Mouse (Mus musculus) spleen, postnatal 36 days (tissue): ENCODE measurements around the gene Glod4.

Experiments
- DNase-seq, 2 experiments: peaks; one replicate each; pipeline ENCODE4 v3.0.0; 2022; ENCODE audit warnings: low spot score in 2 of 2, mixed read lengths in 1 of 2

Glod4 gene

DNA sequence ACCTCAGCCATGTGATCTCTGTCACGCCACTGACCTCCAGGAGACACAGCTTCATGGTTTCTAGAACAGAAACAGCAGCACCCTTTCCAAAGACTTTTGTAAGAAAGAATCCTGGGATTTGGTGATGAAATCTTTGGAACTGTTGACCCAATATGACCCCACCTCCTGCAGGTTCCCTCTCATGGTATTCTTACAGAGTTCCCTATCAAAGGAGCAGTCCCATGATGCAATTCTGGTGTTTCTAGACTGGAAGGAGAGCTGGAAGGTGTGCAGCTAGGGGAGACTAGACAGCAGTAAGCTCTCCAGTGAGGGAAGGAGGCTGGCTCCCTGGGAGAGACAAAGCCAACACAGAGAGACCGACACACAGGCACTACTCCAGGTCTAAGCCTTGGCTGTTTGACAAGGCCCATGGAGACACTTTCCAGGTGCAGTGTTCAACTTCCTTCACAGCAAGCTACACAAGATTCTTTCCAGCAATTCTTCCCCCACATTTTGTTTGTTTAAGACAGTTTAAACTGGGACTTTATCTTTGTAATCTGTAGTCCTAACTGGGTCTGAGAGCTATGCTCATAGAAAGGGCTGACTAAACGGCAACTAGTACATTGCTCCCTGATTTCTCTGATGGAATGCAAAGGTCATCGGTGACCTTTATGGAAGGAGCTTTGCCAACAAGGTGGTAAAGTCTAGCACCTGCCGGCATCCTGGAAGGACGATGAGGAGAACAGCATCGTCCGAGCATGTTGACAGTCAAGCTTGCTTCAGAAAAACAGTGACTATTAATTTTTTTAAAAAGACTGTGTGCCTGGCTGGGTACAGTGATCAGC, 97.1 kb downstream of the Glod4 start:
- DNase-seq = no peak

GRCm38 (mm10) chr11:76145169-76145568, 98.4 kb downstream of the Glod4 start:
- no peak for DNase-seq

DNA sequence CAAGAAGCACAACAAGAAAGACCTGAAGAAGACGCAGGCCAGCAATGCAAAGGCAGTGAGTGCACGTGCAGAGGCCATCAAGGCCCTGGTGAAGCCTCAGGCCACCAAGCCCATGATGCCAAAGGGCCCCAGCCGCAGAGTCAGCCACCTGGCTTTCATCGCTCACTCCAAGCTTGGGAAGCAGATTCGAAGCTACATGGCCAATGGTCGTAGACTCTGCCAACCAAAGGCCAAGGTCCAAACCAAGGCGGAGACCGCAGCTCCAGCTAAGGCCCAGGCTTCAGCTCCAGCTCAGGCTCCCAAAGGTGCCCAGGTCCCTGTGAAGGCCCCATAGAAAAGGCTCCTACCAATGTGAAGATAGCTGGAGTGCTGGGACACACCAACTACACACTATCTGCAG, 99.1 kb downstream of the Glod4 start:
- no peak for DNase-seq

GRCm38 (mm10) chr11:76137996-76138395, 105.5 kb downstream of the Glod4 start:
- DNase-seq = no peak

GRCm38 (mm10) chr11:76135641-76136437, 107.7 kb downstream of the Glod4 start:
- DNase-seq = no peak

DNA sequence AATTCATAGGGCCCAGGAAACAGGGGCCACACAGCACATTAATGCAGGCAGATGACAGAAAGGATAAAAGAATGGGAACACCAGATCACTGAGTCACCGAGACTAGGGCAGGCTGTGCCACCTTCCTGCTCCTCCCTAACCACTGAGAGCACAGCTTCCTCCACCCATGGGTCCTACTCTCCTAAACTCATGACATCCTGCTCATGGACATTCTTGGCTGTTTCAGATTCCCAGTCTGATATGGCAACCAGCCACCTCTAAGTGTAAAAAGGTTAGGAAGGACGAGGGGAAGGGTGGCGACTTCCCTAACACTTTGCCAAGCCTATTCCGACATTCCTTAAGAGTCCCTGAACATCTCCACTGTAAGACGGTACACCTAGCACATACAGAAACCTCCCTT, 112.7 kb downstream of the Glod4 start:
- no peak for DNase-seq

DNA sequence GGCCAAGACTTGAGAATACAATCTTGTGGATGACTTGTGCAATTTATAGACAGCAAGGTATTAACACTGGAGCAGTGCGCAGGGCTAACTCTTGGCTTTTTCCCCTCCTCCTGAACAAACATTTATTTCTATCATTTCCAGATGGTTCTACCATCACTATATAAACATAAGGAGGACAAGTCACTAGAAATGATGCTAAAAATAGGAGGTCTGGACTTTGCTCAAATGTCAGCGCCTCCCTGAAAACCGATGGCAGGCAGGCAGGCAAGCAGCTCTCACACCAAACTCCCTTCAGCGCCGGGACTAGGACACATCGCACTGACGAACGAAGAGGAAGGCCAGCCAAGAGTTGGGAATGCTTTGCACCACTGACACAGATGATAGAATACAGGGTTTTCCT, 118.1 kb downstream of the Glod4 start:
- DNase-seq = no peak

DNA sequence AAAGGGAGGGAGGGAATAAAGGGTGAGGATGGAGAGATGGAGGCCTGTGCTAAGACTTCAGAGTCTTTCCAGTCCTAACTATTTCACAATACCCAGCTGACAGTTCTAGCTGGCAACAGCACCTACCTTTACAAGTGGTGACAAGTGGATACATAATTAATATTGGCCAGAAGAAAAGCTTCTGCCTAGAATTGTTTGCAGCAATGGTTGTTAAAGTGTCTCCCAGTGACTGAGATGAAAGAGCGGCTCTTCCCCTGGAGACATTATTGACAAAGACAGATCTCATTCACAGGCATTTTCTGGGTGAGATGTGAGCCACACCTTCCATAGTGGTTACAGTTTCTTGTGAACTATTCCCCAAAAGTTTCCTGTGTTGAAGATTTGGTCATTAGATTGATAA, 120.0 kb downstream of the Glod4 start:
- no peak for DNase-seq

DNA sequence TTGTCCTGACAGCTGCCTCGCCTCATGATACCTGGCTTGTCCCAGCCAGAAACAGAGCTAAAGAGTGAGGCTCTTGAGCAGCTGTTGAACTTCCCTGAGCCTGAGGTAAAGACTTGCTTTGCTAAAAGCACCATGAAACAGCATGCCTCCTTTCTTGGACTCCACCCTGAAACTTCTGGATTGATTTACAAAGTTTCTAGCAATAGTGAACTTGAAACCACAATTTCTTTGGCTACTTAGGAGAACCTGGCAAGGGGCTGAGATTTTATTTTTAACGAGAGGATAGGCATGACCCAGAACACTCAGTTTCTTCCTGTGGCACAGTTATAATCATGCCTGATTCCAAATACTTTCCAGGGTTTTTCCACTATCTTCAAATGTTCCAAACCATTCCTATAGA, 121.0 kb downstream of the Glod4 start:
- no peak for DNase-seq

DNA sequence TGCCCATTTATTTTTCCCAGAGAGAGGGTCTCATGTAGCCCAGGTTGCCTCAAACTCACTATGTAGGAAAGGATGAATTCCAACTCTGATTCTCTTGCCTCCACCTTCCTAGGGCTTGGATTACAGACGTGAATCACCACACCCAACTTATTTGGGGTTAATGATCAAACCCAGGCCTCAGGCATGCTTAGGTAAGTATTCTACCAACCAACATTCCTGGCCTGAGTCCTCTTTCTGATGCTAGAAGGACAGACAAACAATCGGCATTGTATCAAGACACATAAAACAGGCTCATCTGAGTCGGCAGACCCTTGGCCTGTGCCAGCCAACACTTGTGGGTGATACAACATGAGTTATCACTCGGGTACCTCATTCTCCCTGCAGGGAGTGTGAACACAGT, 122.4 kb downstream of the Glod4 start:
- no peak for DNase-seq

GRCm38 (mm10) chr11:76120407-76120901, 123.1 kb downstream of the Glod4 start:
- no peak for DNase-seq

GRCm38 (mm10) chr11:76110416-76110815, 133.1 kb downstream of the Glod4 start:
- DNase-seq = no peak

- DNase-seq = no peak
These were observed 136.7 kb downstream of the Glod4 start for GRCm38 (mm10) chr11:76106551-76107496.

DNA sequence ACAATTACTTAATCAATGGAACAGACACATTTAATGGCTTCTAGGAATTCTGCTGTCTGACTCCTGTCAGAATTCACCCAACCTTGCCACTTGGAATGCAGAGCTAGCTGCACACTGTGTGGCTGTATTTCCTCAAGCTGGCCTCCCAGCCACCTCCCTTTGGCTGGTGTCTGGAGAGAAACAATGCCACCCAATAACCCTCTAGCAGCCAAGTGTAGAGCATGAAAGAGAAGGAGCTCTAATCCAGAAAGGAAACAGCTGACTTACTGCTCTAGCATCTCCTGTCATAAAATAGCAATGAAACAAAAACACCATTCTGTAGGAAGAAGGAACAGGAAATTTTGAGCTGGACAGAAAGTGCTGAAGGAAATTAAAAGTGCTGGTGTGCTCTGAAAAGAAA, 142.4 kb downstream of the Glod4 start:
- no peak for DNase-seq

DNA sequence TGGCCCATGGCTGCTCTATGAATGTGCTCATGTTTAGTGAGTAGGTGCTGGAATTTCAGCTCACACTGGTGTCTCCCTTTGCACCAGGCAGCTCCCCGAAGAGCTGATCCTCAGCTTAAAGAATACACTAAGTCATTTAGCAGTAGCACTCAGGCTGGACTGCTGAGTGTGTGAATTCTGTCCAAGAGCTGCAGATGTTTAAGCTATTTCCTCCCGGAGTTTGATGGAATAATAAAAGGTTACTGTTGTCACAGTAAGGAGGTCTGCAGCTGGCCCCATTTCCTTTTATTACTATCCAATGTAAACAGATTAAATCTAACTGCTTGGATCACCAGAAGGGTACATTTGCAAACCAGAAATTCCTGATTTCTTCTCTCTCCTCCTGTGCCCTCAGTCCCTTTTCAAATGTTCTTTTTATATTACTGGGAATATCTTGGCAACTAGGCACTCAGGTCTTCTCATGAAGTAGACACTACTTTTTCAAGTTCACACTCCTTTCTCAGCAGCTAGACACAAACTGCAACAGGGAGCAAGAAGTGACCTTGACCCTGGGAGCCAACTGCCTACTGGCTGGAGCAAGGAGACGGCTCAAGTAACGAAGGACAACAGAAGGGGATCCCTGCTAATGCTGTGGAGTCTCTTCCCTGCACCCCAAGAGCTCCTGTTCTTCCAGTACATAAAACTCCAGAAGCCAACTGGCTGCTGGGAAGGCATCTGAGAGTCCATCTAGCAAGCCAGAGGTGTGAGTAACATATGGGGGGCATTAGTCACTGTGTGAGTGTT, 144.1 kb downstream of the Glod4 start:
- no peak for DNase-seq

- DNase-seq = no peak
These were observed 149.9 kb downstream of the Glod4 start for GRCm38 (mm10) chr11:76093610-76094009.

GRCm38 (mm10) chr11:76089776-76090175, 153.7 kb downstream of the Glod4 start:
- DNase-seq = no peak

- DNase-seq = no peak
These were observed 155.0 kb downstream of the Glod4 start for GRCm38 (mm10) chr11:76088506-76088905.

GRCm38 (mm10) chr11:76085898-76086591, 157.5 kb downstream of the Glod4 start:
- peak; percentile 8 to 47 for DNase-seq

DNA sequence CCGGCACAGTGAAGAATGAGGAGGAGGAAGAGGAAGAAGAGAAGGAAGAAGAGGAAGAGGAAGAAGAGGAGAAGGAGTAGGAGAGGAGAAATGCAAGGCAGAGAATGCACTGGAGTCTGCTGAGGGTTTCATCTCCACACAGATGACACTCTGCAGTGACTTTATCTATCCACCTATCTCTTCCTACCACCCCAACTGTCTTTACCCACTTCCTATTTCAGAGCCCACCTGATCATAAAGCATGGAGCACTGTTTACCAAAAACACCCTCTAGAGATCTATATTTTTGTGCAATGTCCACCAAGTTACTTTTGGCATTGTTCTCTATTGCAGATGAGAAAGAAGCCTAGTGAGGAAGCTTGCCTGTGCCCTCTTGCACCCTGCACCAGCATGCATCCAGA, 158.6 kb downstream of the Glod4 start:
- DNase-seq = no peak
